Mouse (Mus musculus): ENCODE results near the gene Lcp1.

DNA sequence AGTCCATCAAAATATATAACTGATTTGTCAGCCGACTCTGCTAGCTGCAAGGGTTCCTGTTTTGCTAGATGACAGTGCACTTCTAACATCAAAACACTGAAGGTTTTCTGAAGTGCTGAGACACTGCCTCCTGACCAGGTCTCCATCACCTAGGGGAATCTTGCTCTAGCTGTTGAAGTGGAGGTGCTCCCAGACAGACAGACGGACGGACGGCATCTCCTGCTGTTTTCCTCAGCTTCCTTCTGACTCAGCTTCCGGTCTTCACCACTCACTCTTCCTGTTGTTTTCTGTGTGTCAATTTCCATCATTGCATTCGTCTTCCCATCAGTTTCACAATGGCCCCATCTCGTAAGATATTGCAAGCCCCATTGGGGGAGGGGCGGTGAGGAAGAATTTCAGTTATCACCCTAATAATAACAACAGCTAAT lies 49.7 kb downstream of the Lcp1 start:
- no peak for TF ChIP-seq CTCF (IDR thresholded peaks at IDR 0.05; ENCODE audit: low read depth, low read length)
- TF ChIP-seq POLR2A (IDR thresholded peaks at IDR 0.05; ENCODE audit: extremely low read depth, insufficient read depth, low read length): no peak
